In the genomic region with DNA sequence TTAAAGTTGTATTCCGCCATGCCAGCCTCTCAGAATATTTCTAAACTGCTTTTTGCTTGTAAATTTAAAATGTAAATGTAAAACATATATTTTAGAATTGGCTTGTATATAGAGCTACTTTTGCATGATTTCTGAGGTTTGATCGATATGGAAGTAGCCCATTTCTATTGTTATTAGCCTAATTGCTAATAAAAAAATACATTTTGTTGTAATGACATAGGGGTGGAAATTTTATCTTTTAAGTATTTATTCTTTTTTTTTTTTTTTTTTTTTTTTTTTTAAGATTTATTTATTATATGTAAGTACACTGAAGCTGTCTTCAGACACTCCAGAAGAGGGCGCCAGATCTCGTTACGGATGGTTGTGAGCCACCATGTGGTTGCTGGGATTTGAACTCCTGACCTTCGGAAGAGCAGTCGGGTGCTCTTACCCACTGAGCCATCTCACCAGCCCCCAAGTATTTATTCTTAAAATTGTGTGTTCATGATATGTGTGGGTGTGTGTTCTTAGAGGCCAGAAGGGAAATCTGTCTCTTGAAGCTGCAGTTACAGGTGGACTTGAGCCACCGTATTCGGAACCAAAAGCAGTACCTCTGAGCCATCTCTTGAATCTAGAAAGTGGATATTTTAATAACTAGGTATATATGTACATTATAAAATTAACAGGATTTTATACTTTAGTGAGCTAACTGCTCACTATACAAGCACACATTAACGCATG, we compare ENCODE assay signal across 7 mouse cellular contexts. TPM values are rescaled to one million over a fixed set of nuclear protein-coding genes. Genes with fewer than 3 reads are reported as not detected.
"Had no signal": no experiment of that assay in that cellular context is flagged by ENCODE, and none has a peak within 500 bp of the region (broad histone marks: within the 10 kb centered on the region; RNA-seq: fewer than 3 reads in every experiment).

No protein-coding gene starts in this region.

RNA-seq across cellular contexts. Expression of gene Gm128, which starts 28.3 kb away (rescaled TPM):
- total RNA-seq: layer of hippocampus, postnatal 14 days; left cerebral cortex, postnatal 14 days; left cerebral cortex, postnatal 4 days had no signal

RNA-seq across cellular contexts. Expression of gene Bnipl, which starts 37.9 kb away (rescaled TPM):
- total RNA-seq: midbrain, postnatal 0 days had no signal
- polyA plus RNA-seq: intestine, postnatal 0 days; liver, embryonic 12.5 days; midbrain, embryonic 14.5 days; midbrain, postnatal 0 days had no signal
